Mouse (Mus musculus): ENCODE measurements around the gene Trim37.

DNA sequence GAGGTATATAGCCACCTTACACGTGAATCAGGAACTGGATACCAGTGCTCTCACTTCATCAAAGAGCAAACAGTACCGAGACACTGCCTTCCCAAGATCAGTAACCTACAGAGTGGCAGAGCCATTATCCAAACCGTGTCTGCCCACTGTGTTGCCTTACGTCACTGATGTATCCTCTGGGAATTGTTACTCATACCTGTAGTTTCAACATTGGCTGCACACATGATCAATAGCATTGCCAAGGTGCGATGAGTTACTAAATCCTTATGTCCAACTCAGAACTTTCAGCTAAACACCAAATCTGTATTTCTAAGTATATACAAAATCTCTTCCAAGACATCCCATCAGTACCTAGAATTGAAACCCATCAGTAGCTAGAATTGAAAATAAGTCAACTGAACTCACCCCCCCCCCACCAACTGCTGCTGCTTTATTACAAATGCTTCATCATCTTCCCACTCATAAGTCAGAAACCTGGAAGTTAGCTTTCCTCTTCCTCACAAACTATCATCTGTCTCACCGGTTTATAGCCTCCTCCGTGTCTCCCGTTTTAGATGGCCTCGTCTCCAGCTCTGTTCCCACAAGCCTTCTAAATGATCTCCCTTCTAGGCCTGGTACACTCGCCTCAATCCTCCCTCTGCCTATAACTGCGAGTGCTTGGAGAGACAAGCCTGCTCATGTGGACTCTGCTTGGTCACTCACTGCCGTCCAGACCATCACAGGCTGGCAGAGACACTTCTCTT, 108.0 kb downstream of the Trim37 start:
- TF ChIP-seq RAD21 (IDR thresholded peaks at IDR 0.05; ENCODE audit: low read depth, low read length), result no peak
- TF ChIP-seq CTCF (conservative IDR thresholded peaks at IDR 0.05 in 1 of 2, IDR thresholded peaks at IDR 0.05 in 1 of 2; ENCODE audit: low read depth in 2 of 2, low read length in 2 of 2), result no peak
- peak; percentile 63 for TF ChIP-seq EP300 (IDR thresholded peaks at IDR 0.05; ENCODE audit: low read length)
- no peak for TF ChIP-seq TCF12 (IDR thresholded peaks at IDR 0.05; ENCODE audit: low read depth, low read length)
- no peak for TF ChIP-seq POLR2A (IDR thresholded peaks at IDR 0.05; ENCODE audit: low read depth, low read length)
- TF ChIP-seq TBP (conservative IDR thresholded peaks at IDR 0.05; ENCODE audit: low read depth, low read length), result no peak
- no peak for TF ChIP-seq NELFE (IDR thresholded peaks at IDR 0.05; ENCODE audit: low read depth, low read length)
- no peak for TF ChIP-seq ZKSCAN1 (IDR thresholded peaks at IDR 0.05; ENCODE audit: borderline replicate concordance, low read depth, low read length)
- TF ChIP-seq MAFK (IDR thresholded peaks at IDR 0.05; ENCODE audit: insufficient replicate concordance, low read length), result no peak

Data from CH12.LX (cell line).